Mouse (Mus musculus): ENCODE measurements around the gene Wnt16.
"Not testable (repeated sequence)": the region's sequence is repeated elsewhere in the genome, so short reads cannot be mapped to it uniquely, and the experiment has no call there.

The Wnt16 gene

GRCm38 (mm10) chr6:22288004-22288736, at the start of gene Wnt16:
Gene Wnt16, plus strand, starts transcription at chr6:22288227.
- ATAC-seq (ENCODE audit: insufficient number of reproducible peaks, low FRiP score, low TSS enrichment) = 0 out of 2 replicates have a peak, but pooled peaks have one; percentile 3

- ATAC-seq (ENCODE audit: insufficient number of reproducible peaks, low FRiP score, low TSS enrichment) = no peak
These were observed 44.7 kb upstream of the Wnt16 start for GRCm38 (mm10) chr6:22243321-22243720.

GRCm38 (mm10) chr6:22246696-22247095, 41.3 kb upstream of the Wnt16 start:
- no peak for ATAC-seq (ENCODE audit: insufficient number of reproducible peaks, low FRiP score, low TSS enrichment)

- ATAC-seq (ENCODE audit: insufficient number of reproducible peaks, low FRiP score, low TSS enrichment) = no peak
These were observed 29.2 kb upstream of the Wnt16 start for GRCm38 (mm10) chr6:22258784-22259183.

- ATAC-seq (ENCODE audit: insufficient number of reproducible peaks, low FRiP score, low TSS enrichment) = no peak
These were observed 25.5 kb upstream of the Wnt16 start for GRCm38 (mm10) chr6:22262519-22262918.

- ATAC-seq (ENCODE audit: insufficient number of reproducible peaks, low FRiP score, low TSS enrichment) = not testable (repeated sequence)
These were observed 23.9 kb upstream of the Wnt16 start for GRCm38 (mm10) chr6:22264094-22264493.

GRCm38 (mm10) chr6:22266018-22266417, 22.0 kb upstream of the Wnt16 start:
- ATAC-seq (ENCODE audit: insufficient number of reproducible peaks, low FRiP score, low TSS enrichment) = no peak

- no peak for ATAC-seq (ENCODE audit: insufficient number of reproducible peaks, low FRiP score, low TSS enrichment)
These were observed 20.0 kb upstream of the Wnt16 start for GRCm38 (mm10) chr6:22267807-22268667.

GRCm38 (mm10) chr6:22268677-22269076, 19.4 kb upstream of the Wnt16 start:
- ATAC-seq (ENCODE audit: insufficient number of reproducible peaks, low FRiP score, low TSS enrichment) = no peak

- no peak for ATAC-seq (ENCODE audit: insufficient number of reproducible peaks, low FRiP score, low TSS enrichment)
These were observed 18.0 kb upstream of the Wnt16 start for GRCm38 (mm10) chr6:22269840-22270521.

GRCm38 (mm10) chr6:22277941-22278340, 10.1 kb upstream of the Wnt16 start:
- ATAC-seq (ENCODE audit: insufficient number of reproducible peaks, low FRiP score, low TSS enrichment) = no peak

- ATAC-seq (ENCODE audit: insufficient number of reproducible peaks, low FRiP score, low TSS enrichment) = 0 out of 2 replicates have a peak, but pooled peaks have one; percentile 36
These were observed 7.7 kb upstream of the Wnt16 start for GRCm38 (mm10) chr6:22280217-22280861.

- no peak for ATAC-seq (ENCODE audit: insufficient number of reproducible peaks, low FRiP score, low TSS enrichment)
These were observed 5.6 kb upstream of the Wnt16 start for GRCm38 (mm10) chr6:22282405-22282804.

- ATAC-seq (ENCODE audit: insufficient number of reproducible peaks, low FRiP score, low TSS enrichment) = peak; percentile 45
These were observed 872 bp downstream of the Wnt16 start for GRCm38 (mm10) chr6:22288737-22289460.

- ATAC-seq (ENCODE audit: insufficient number of reproducible peaks, low FRiP score, low TSS enrichment) = no peak
These were observed 1.5 kb downstream of the Wnt16 start for GRCm38 (mm10) chr6:22289461-22290021.

- no peak for ATAC-seq (ENCODE audit: insufficient number of reproducible peaks, low FRiP score, low TSS enrichment)
These were observed 2.8 kb downstream of the Wnt16 start for GRCm38 (mm10) chr6:22290790-22291189.

GRCm38 (mm10) chr6:22292056-22292455, 4.0 kb downstream of the Wnt16 start:
- ATAC-seq (ENCODE audit: insufficient number of reproducible peaks, low FRiP score, low TSS enrichment) = no peak

GRCm38 (mm10) chr6:22293922-22294321, 5.9 kb downstream of the Wnt16 start:
- no peak for ATAC-seq (ENCODE audit: insufficient number of reproducible peaks, low FRiP score, low TSS enrichment)

GRCm38 (mm10) chr6:22297028-22297427, 9.0 kb downstream of the Wnt16 start:
- ATAC-seq (ENCODE audit: insufficient number of reproducible peaks, low FRiP score, low TSS enrichment) = no peak

Data from cerebellum, adult (tissue).